Mouse (Mus musculus): Measurements from ENCODE around the gene Gm28048.

Gene Gm28048

GRCm38 (mm10) chr11:22832600-22832999, 149.3 kb downstream of the Gm28048 start:
- in situ Hi-C loops (cut with MboI; ENCODE audit: low pct_unique_long_range_greater_than_20kb in 1 of 2, low sequenced_read_pairs in 2 of 2, unreplicated experiment in 1 of 2), result no loop called here

- in situ Hi-C loops (cut with MboI; ENCODE audit: low pct_unique_long_range_greater_than_20kb in 1 of 2, low sequenced_read_pairs in 2 of 2, unreplicated experiment in 1 of 2), result no loop called here
These were observed 150.0 kb downstream of the Gm28048 start for GRCm38 (mm10) chr11:22831916-22832315.

GRCm38 (mm10) chr11:22830684-22831083, 151.2 kb downstream of the Gm28048 start:
- in situ Hi-C loops (cut with MboI; ENCODE audit: low pct_unique_long_range_greater_than_20kb in 1 of 2, low sequenced_read_pairs in 2 of 2, unreplicated experiment in 1 of 2), result no loop called here

- in situ Hi-C loops (cut with MboI; ENCODE audit: low pct_unique_long_range_greater_than_20kb in 1 of 2, low sequenced_read_pairs in 2 of 2, unreplicated experiment in 1 of 2), result no loop called here
These were observed 151.7 kb downstream of the Gm28048 start for GRCm38 (mm10) chr11:22830179-22830611.

GRCm38 (mm10) chr11:22828988-22829632, 152.8 kb downstream of the Gm28048 start:
- in situ Hi-C loops (cut with MboI; ENCODE audit: low pct_unique_long_range_greater_than_20kb in 1 of 2, low sequenced_read_pairs in 2 of 2, unreplicated experiment in 1 of 2), result no loop called here

GRCm38 (mm10) chr11:22827514-22828080, 154.3 kb downstream of the Gm28048 start:
- in situ Hi-C loops (cut with MboI; ENCODE audit: low pct_unique_long_range_greater_than_20kb in 1 of 2, low sequenced_read_pairs in 2 of 2, unreplicated experiment in 1 of 2), result no loop called here

- in situ Hi-C loops (cut with MboI; ENCODE audit: low pct_unique_long_range_greater_than_20kb in 1 of 2, low sequenced_read_pairs in 2 of 2, unreplicated experiment in 1 of 2), result no loop called here
These were observed 155.2 kb downstream of the Gm28048 start for GRCm38 (mm10) chr11:22826665-22827064.

- in situ Hi-C loops (cut with MboI; ENCODE audit: low pct_unique_long_range_greater_than_20kb in 1 of 2, low sequenced_read_pairs in 2 of 2, unreplicated experiment in 1 of 2), result no loop called here
These were observed 155.8 kb downstream of the Gm28048 start for GRCm38 (mm10) chr11:22826051-22826450.

GRCm38 (mm10) chr11:22825548-22825947, 156.3 kb downstream of the Gm28048 start:
- in situ Hi-C loops (cut with MboI; ENCODE audit: low pct_unique_long_range_greater_than_20kb in 1 of 2, low sequenced_read_pairs in 2 of 2, unreplicated experiment in 1 of 2), result no loop called here

- in situ Hi-C loops (cut with MboI; ENCODE audit: low pct_unique_long_range_greater_than_20kb in 1 of 2, low sequenced_read_pairs in 2 of 2, unreplicated experiment in 1 of 2), result no loop called here
These were observed 157.7 kb downstream of the Gm28048 start for GRCm38 (mm10) chr11:22824049-22824705.

- in situ Hi-C loops (cut with MboI; ENCODE audit: low pct_unique_long_range_greater_than_20kb in 1 of 2, low sequenced_read_pairs in 2 of 2, unreplicated experiment in 1 of 2), result no loop called here
These were observed 160.6 kb downstream of the Gm28048 start for GRCm38 (mm10) chr11:22821243-22821642.

GRCm38 (mm10) chr11:22818371-22818770, 163.5 kb downstream of the Gm28048 start:
- in situ Hi-C loops (cut with MboI; ENCODE audit: low pct_unique_long_range_greater_than_20kb in 1 of 2, low sequenced_read_pairs in 2 of 2, unreplicated experiment in 1 of 2), result no loop called here

GRCm38 (mm10) chr11:22815877-22816276, 166.0 kb downstream of the Gm28048 start:
- in situ Hi-C loops (cut with MboI; ENCODE audit: low pct_unique_long_range_greater_than_20kb in 1 of 2, low sequenced_read_pairs in 2 of 2, unreplicated experiment in 1 of 2), result no loop called here

- in situ Hi-C loops (cut with MboI; ENCODE audit: low pct_unique_long_range_greater_than_20kb in 1 of 2, low sequenced_read_pairs in 2 of 2, unreplicated experiment in 1 of 2), result no loop called here
These were observed 166.7 kb downstream of the Gm28048 start for GRCm38 (mm10) chr11:22815143-22815542.

GRCm38 (mm10) chr11:22813921-22814704, 167.8 kb downstream of the Gm28048 start:
- in situ Hi-C loops (cut with MboI; ENCODE audit: low pct_unique_long_range_greater_than_20kb in 1 of 2, low sequenced_read_pairs in 2 of 2, unreplicated experiment in 1 of 2), result no loop called here

GRCm38 (mm10) chr11:22813427-22813826, 168.5 kb downstream of the Gm28048 start:
- in situ Hi-C loops (cut with MboI; ENCODE audit: low pct_unique_long_range_greater_than_20kb in 1 of 2, low sequenced_read_pairs in 2 of 2, unreplicated experiment in 1 of 2), result no loop called here

GRCm38 (mm10) chr11:22811413-22811812, 170.5 kb downstream of the Gm28048 start:
- in situ Hi-C loops (cut with MboI; ENCODE audit: low pct_unique_long_range_greater_than_20kb in 1 of 2, low sequenced_read_pairs in 2 of 2, unreplicated experiment in 1 of 2), result no loop called here

GRCm38 (mm10) chr11:22809465-22810096, 172.3 kb downstream of the Gm28048 start:
- in situ Hi-C loops (cut with MboI; ENCODE audit: low pct_unique_long_range_greater_than_20kb in 1 of 2, low sequenced_read_pairs in 2 of 2, unreplicated experiment in 1 of 2), result no loop called here

- in situ Hi-C loops (cut with MboI; ENCODE audit: low pct_unique_long_range_greater_than_20kb in 1 of 2, low sequenced_read_pairs in 2 of 2, unreplicated experiment in 1 of 2), result no loop called here
These were observed 173.8 kb downstream of the Gm28048 start for GRCm38 (mm10) chr11:22808040-22808439.

All from mouse embryonic stem cell (cell line).